Mouse (Mus musculus): ENCODE measurements around the gene Nprl2. TPM values are rescaled to one million over a fixed set of nuclear protein-coding genes. Genes with fewer than 3 reads are reported as not detected.

Nprl2 gene
- total and polyA plus RNA-seq, 2 experiments from 2014 or later = 22.5 to 56.4 TPM

GRCm38 (mm10) chr9:107522400-107522711 is 19.7 kb upstream of the Nprl2 start:
- Histone ChIP-seq H3K36me3 (replicated peaks; ENCODE audit: control insufficient read depth, insufficient read depth, low read length) (no peaks in the 10 kb centered on the region), H3K9me3 (replicated peaks; ENCODE audit: control insufficient read depth, low read length) (no peaks in the 10 kb centered on the region), H3K4me2 (ENCODE audit: low read depth, low read length) (peak overlapping the region; percentile 38), H3K4me3 (ENCODE audit: low read depth, low read length) (no peak overlapping the region), H3K9ac (replicated peaks; ENCODE audit: low read depth, low read length) (no peak overlapping the region), H3K4me1 (ENCODE audit: control insufficient read depth, insufficient read depth) (peaks cover 5% of the 10 kb centered on the region; the same call in 1 of the 2 replicates), H3K27ac (ENCODE audit: low read depth) (no peak overlapping the region), H3K27me3 (ENCODE audit: control insufficient read depth, insufficient read depth, low read length) (peaks cover 23% of the 10 kb centered on the region)
- WGBS = 43% methylated on average over 2 of the region's 2 CpGs
- no peak for ATAC-seq (ENCODE audit: insufficient read depth, low read depth)
- TF ChIP-seq EP300 (IDR thresholded peaks at IDR 0.05; ENCODE audit: low read depth) (no peak), CTCF (IDR thresholded peaks at IDR 0.05; ENCODE audit: low read depth) (no peak)
- DNase-seq (ENCODE audit: low spot score) = no peak

- Histone ChIP-seq H3K27me3 (ENCODE audit: control insufficient read depth, insufficient read depth, low read length) (peaks cover 31% of the 10 kb centered on the region), H3K27ac (ENCODE audit: low read depth) (no peak overlapping the region), H3K4me3 (ENCODE audit: low read depth, low read length) (peak overlapping the region; percentile 22), H3K4me2 (ENCODE audit: low read depth, low read length) (peak overlapping the region; percentile 53), H3K4me1 (ENCODE audit: control insufficient read depth, insufficient read depth) (peaks cover 5% of the 10 kb centered on the region; the same call in 1 of the 2 replicates), H3K36me3 (replicated peaks; ENCODE audit: control insufficient read depth, insufficient read depth, low read length) (no peaks in the 10 kb centered on the region), H3K9me3 (replicated peaks; ENCODE audit: control insufficient read depth, low read length) (no peaks in the 10 kb centered on the region), H3K9ac (replicated peaks; ENCODE audit: low read depth, low read length) (no peak overlapping the region)
- TF ChIP-seq CTCF (IDR thresholded peaks at IDR 0.05; ENCODE audit: low read depth) (0 out of 2 replicates have a peak, but pooled peaks have one; percentile 4), EP300 (IDR thresholded peaks at IDR 0.05; ENCODE audit: low read depth) (no peak)
- peak; percentile 57 for ATAC-seq (ENCODE audit: insufficient read depth, low read depth)
- DNase-seq (ENCODE audit: low spot score) = no peak
- 17% methylated on average over 41 of the region's 44 CpGs for WGBS
Observed at GRCm38 (mm10) chr9:107526198-107527026, 15.6 kb upstream of the Nprl2 start.

- TF ChIP-seq CTCF (IDR thresholded peaks at IDR 0.05; ENCODE audit: low read depth) = no peak
- TF ChIP-seq EP300 (IDR thresholded peaks at IDR 0.05; ENCODE audit: low read depth) = no peak
- H3K27ac ChIP-seq (ENCODE audit: low read depth) = peak within 1 kb of the TSS; percentile 88
- peak within 1 kb of the TSS; percentile 80 for H3K9ac ChIP-seq (replicated peaks; ENCODE audit: low read depth, low read length)
- H3K9me3 ChIP-seq (replicated peaks; ENCODE audit: control insufficient read depth, low read length) = no peaks in the 10 kb centered on the region
- peaks cover 28% of the 10 kb centered on the region for H3K4me1 ChIP-seq (ENCODE audit: control insufficient read depth, insufficient read depth)
- no peaks in the 10 kb centered on the region for H3K27me3 ChIP-seq (ENCODE audit: control insufficient read depth, insufficient read depth, low read length)
- H3K36me3 ChIP-seq (replicated peaks; ENCODE audit: control insufficient read depth, insufficient read depth, low read length) = peaks cover 24% of the 10 kb centered on the region
- DNase-seq (ENCODE audit: low spot score) (peak; percentile 99), ATAC-seq (ENCODE audit: insufficient read depth, low read depth) (peak; percentile 99)
- under 1% methylated on average over 48 of the region's 48 CpGs for WGBS
- peak within 1 kb of the TSS; percentile 99 for H3K4me2 ChIP-seq (ENCODE audit: low read depth, low read length)
- H3K4me3 ChIP-seq (ENCODE audit: low read depth, low read length) = peak within 1 kb of the TSS; percentile 87
Observed at GRCm38 (mm10) chr9:107533791-107534407, 8.1 kb upstream of the Nprl2 start, which contains the start of gene Tmem115. Gene Tmem115 (plus strand): TSS chr9:107533945.

GRCm38 (mm10) chr9:107534408-107535202 is 7.4 kb upstream of the Nprl2 start:
- Histone ChIP-seq H3K27ac (ENCODE audit: low read depth) (peak overlapping the region; percentile 88), H3K4me3 (ENCODE audit: low read depth, low read length) (peak overlapping the region; percentile 87), H3K4me2 (ENCODE audit: low read depth, low read length) (peak overlapping the region; percentile 99), H3K4me1 (ENCODE audit: control insufficient read depth, insufficient read depth) (peaks cover 28% of the 10 kb centered on the region), H3K9ac (replicated peaks; ENCODE audit: low read depth, low read length) (peak overlapping the region; percentile 80), H3K36me3 (replicated peaks; ENCODE audit: control insufficient read depth, insufficient read depth, low read length) (peaks cover 31% of the 10 kb centered on the region), H3K27me3 (ENCODE audit: control insufficient read depth, insufficient read depth, low read length) (no peaks in the 10 kb centered on the region), H3K9me3 (replicated peaks; ENCODE audit: control insufficient read depth, low read length) (no peaks in the 10 kb centered on the region)
- under 1% methylated on average over 40 of the region's 40 CpGs for WGBS
- ATAC-seq (ENCODE audit: insufficient read depth, low read depth) = peak; percentile 0; the same call in 1 of the 2 replicates
- DNase-seq (ENCODE audit: low spot score) = no peak
- TF ChIP-seq CTCF (IDR thresholded peaks at IDR 0.05; ENCODE audit: low read depth) (no peak), EP300 (IDR thresholded peaks at IDR 0.05; ENCODE audit: low read depth) (no peak)

GRCm38 (mm10) chr9:107538231-107538630 is 3.8 kb upstream of the Nprl2 start:
- Histone ChIP-seq H3K36me3 (replicated peaks; ENCODE audit: control insufficient read depth, insufficient read depth, low read length) (peaks cover 36% of the 10 kb centered on the region), H3K27ac (ENCODE audit: low read depth) (no peak overlapping the region), H3K4me2 (ENCODE audit: low read depth, low read length) (no peak overlapping the region), H3K27me3 (ENCODE audit: control insufficient read depth, insufficient read depth, low read length) (no peaks in the 10 kb centered on the region), H3K4me3 (ENCODE audit: low read depth, low read length) (no peak overlapping the region), H3K9me3 (replicated peaks; ENCODE audit: control insufficient read depth, low read length) (no peaks in the 10 kb centered on the region), H3K4me1 (ENCODE audit: control insufficient read depth, insufficient read depth) (peaks cover 42% of the 10 kb centered on the region), H3K9ac (replicated peaks; ENCODE audit: low read depth, low read length) (no peak overlapping the region)
- DNase-seq (ENCODE audit: low spot score) (no peak), ATAC-seq (ENCODE audit: insufficient read depth, low read depth) (no peak)
- TF ChIP-seq CTCF (IDR thresholded peaks at IDR 0.05; ENCODE audit: low read depth) (no peak), EP300 (IDR thresholded peaks at IDR 0.05; ENCODE audit: low read depth) (no peak)
- WGBS = 93% methylated on average over 7 of the region's 7 CpGs
